Mouse (Mus musculus): ENCODE results near the gene Pip5k1b. TPM values are rescaled to one million over a fixed set of nuclear protein-coding genes. Genes with fewer than 3 reads are reported as not detected.

The Pip5k1b gene
- total RNA-seq, 1 experiment from 2014 or later, result 30.5 TPM

- ATAC-seq (ENCODE audit: extremely low read depth, insufficient number of reproducible peaks, low FRiP score, poor library complexity, severe bottlenecking), result no peak
These were observed 7.3 kb downstream of the Pip5k1b start for GRCm38 (mm10) chr19:24548337-24548736.

DNA sequence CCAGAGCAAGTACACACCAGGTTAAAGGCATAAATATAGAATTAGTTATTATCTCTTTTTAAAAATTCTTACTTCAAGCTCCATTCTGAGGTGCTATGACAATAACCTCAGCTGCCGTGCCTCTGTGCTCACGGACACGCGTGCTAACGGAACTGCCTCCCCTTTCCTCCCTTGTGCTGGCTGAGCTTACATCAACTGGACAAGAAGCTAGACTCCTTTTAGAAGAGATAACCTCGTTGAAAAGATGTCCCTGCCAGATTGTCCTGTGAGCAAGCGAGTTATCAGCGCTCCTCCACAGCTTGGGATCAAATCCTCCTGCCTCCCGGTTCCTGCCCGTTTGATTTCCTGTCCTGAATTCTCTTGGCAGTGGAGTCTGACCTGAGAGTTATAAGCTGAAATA lies 9.5 kb downstream of the Pip5k1b start:
- no peak for ATAC-seq (ENCODE audit: extremely low read depth, insufficient number of reproducible peaks, low FRiP score, poor library complexity, severe bottlenecking)

- ATAC-seq (ENCODE audit: extremely low read depth, insufficient number of reproducible peaks, low FRiP score, poor library complexity, severe bottlenecking), result no peak
These were observed 12.0 kb downstream of the Pip5k1b start for GRCm38 (mm10) chr19:24543386-24544350.

- no peak for ATAC-seq (ENCODE audit: extremely low read depth, insufficient number of reproducible peaks, low FRiP score, poor library complexity, severe bottlenecking)
These were observed 13.4 kb downstream of the Pip5k1b start for GRCm38 (mm10) chr19:24542293-24542675.

DNA sequence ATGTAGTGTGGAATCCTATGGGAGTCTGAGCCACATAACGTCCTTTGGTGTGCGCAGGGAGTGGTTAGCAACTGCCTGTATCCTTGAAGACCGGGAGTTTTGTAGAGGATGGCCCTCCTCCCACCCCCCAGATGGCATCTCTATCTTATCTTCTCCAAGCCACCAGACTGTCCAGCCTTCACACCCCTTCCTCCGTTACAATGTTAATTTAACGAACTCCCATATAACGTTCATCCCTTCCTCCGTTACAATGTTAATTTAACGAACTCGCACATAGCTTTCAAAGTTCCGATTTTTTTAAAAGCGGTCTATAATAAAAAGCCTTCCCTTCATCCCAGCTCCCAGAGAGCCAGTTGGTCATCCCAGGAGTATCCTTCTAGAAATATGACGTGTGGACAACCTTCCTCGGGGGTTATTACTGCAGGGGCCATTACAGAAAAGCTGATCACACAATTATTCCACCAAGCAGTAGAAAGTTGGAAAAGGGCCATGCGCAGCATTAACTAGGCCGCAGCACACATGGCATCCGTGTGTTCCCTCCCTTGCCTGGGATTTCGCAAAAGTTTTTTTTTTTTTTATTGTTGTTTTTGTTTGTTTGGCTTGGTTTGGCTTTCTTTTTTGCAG lies 13.9 kb downstream of the Pip5k1b start:
- ATAC-seq (ENCODE audit: extremely low read depth, insufficient number of reproducible peaks, low FRiP score, poor library complexity, severe bottlenecking), result no peak

DNA sequence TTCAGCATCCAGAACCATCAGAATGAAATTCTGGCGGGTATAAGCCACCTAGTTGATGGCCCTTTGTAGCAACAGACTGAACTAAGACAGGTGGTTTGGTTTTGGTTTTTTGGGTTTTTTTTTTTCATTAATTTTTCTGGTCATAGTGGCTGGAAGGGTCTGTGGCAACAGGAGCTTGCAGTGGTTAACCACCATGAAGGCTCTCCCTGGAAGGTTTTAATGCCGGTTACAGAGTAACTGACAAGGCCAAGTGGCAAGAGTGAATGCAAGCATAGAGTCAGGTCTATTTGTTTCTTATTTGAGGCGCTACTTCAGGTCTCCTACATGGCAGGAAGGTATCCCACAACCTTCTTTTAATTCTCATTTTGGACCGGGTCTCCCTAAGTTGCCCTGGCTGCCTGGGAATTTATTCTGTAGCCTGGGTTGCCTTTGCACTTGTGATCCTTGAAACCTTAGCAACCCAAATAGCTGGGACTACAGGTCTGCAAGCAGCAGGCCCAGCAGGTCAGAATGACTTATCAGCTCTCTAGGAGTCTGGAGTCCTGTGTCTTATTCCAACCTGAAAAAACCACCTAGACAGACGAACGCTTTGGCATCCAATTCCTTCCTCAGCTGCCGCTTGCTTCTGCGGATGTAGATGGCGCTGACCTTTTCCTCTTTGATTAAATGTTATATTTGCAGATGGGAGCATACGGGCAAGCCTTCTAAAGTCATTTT lies 14.6 kb downstream of the Pip5k1b start:
- ATAC-seq (ENCODE audit: extremely low read depth, insufficient number of reproducible peaks, low FRiP score, poor library complexity, severe bottlenecking), result no peak

- no peak for ATAC-seq (ENCODE audit: extremely low read depth, insufficient number of reproducible peaks, low FRiP score, poor library complexity, severe bottlenecking)
These were observed 16.6 kb downstream of the Pip5k1b start for GRCm38 (mm10) chr19:24539041-24539440.

DNA sequence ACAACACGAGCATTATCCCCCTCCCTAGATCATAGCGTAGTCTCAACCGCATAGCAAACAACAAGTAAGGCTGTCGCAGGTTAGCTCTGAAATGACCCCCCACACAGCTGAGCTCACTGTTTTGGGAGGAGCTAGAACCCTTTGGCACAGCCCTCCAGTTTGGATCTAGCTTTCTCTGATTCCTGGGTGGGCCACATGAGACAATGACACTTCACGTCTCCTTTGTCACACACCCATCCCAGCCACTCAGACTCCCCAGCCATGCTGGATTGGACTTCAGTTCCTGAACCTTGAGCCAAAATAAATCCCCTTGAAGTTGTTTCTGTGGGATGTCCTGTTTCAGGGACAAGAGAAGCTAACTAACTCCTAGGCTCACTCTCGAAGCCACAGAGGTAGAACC lies 17.5 kb downstream of the Pip5k1b start:
- ATAC-seq (ENCODE audit: extremely low read depth, insufficient number of reproducible peaks, low FRiP score, poor library complexity, severe bottlenecking), result no peak

DNA sequence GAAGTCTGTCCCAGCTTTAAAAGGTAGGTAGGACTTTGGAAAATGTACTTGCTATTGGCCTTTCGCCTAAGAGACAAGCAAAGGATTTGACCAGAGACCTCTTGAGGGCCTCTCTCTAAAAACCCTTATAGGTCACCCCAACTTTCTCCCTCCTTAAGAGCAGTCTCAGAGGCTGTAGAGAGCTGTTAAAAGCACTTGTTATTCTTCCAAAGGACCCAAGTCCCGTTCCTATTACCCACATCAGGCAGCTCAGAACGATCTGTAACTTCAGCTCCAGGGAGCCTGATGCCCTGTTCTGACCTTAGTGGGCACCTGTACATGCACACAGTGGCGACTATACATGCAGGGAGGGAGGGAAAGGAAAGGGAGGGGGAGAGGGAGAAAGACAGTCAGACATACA lies 18.0 kb downstream of the Pip5k1b start:
- no peak for ATAC-seq (ENCODE audit: extremely low read depth, insufficient number of reproducible peaks, low FRiP score, poor library complexity, severe bottlenecking)

GRCm38 (mm10) chr19:24536920-24537319 lies 18.8 kb downstream of the Pip5k1b start:
- no peak for ATAC-seq (ENCODE audit: extremely low read depth, insufficient number of reproducible peaks, low FRiP score, poor library complexity, severe bottlenecking)

DNA sequence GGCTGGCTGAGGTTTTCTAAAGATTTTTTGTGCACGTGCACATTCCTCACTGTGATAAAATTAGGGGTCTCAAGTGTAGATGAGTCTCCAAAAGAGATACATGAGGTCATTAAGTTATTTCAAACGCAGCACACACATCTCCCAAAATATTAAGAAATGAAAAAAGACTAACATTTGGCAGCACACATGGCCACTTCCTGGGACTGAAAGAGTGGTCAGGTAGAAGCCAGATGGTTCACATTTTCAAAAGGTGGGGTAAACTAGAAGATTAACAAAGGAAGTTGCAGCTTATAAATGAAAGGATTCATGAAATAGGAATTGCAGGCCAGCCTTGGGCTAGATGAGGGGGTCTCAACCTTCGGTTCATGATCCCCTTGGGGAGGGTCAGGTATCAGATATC lies 19.4 kb downstream of the Pip5k1b start:
- ATAC-seq (ENCODE audit: extremely low read depth, insufficient number of reproducible peaks, low FRiP score, poor library complexity, severe bottlenecking), result no peak

GRCm38 (mm10) chr19:24535161-24535560 lies 20.5 kb downstream of the Pip5k1b start:
- ATAC-seq (ENCODE audit: extremely low read depth, insufficient number of reproducible peaks, low FRiP score, poor library complexity, severe bottlenecking), result no peak

DNA sequence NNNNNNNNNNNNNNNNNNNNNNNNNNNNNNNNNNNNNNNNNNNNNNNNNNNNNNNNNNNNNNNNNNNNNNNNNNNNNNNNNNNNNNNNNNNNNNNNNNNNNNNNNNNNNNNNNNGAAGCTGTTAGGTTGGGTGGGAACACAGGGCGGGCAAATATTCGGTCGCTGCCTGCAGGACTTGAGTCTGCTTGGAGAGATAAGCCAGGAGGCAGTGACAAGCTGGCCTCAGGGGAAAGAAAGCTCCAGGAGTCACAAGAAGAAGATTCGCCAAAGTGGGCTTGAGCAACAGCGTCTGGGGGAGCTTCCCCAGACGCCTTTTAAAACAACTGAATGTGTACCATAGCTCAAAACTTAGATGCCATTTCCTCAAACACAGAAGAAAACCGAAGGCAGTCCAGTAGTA lies 20.9 kb downstream of the Pip5k1b start:
- no peak for ATAC-seq (ENCODE audit: extremely low read depth, insufficient number of reproducible peaks, low FRiP score, poor library complexity, severe bottlenecking)

DNA sequence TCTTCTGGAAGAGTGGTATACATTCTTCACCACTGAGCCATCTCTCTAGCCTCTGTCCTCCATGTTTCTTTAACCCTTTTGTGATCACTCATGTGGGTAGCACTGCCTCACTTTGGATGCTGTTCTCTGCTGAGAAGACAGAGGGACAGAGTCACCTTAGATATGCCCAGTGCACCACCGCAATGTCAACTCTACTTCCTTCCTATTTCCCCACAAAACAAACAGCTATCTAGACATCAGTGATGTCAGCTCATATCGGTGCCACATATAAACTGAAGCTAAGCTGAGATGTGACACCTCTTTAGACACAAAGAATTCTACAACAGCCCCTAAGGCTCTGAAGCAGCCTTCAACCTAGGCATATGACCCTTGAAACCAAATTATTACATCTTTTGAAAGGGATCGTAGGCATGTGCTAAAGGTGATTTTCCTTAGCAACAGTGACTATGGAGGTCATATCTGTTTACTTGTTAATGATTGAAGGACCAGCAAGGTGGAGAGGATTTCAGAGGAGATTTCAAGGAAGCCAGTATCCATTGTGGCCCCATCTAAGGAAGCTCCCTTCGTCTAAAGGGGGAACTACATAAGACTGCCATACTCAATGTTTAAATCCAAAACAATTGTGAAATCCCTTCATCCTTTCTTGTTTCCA lies 26.6 kb downstream of the Pip5k1b start:
- ATAC-seq (ENCODE audit: extremely low read depth, insufficient number of reproducible peaks, low FRiP score, poor library complexity, severe bottlenecking), result peak; percentile 65

DNA sequence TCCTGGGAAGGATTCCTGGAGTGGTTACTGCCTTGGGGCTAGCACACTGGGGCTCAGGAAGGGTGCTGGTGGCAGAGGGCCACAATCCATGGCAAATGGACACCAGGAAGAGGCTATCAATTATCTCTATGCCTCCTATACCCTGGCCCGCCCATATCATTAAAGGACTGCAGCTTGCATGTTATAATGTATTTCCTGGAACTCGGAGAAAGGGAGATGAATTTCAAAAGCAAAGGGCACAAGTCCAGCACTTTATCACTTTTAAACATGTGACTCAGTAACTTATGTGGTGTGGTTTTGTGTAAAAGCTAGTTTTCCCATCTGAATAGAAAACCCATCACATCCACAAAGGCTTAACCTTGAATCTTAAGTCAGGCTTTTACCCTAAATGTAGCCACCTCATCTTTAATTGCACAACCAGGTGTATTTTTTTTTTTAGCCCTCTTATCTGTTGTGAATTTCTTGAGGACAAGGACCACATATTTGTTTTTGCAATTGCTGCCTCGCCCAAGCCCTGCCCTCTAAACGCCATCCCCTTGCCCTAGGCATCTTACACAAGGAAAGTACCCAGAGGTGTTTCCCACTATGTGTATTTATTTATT lies 27.4 kb downstream of the Pip5k1b start:
- no peak for ATAC-seq (ENCODE audit: extremely low read depth, insufficient number of reproducible peaks, low FRiP score, poor library complexity, severe bottlenecking)

GRCm38 (mm10) chr19:24527613-24527948 lies 28.1 kb downstream of the Pip5k1b start:
- ATAC-seq (ENCODE audit: extremely low read depth, insufficient number of reproducible peaks, low FRiP score, poor library complexity, severe bottlenecking), result no peak

GRCm38 (mm10) chr19:24526731-24527612 lies 28.7 kb downstream of the Pip5k1b start:
- ATAC-seq (ENCODE audit: extremely low read depth, insufficient number of reproducible peaks, low FRiP score, poor library complexity, severe bottlenecking), result peak; percentile 63

Measured in neutrophil, adult 5-6 weeks (primary cell).